ENCODE assay signal across 20 mouse cellular contexts in the genomic region with DNA sequence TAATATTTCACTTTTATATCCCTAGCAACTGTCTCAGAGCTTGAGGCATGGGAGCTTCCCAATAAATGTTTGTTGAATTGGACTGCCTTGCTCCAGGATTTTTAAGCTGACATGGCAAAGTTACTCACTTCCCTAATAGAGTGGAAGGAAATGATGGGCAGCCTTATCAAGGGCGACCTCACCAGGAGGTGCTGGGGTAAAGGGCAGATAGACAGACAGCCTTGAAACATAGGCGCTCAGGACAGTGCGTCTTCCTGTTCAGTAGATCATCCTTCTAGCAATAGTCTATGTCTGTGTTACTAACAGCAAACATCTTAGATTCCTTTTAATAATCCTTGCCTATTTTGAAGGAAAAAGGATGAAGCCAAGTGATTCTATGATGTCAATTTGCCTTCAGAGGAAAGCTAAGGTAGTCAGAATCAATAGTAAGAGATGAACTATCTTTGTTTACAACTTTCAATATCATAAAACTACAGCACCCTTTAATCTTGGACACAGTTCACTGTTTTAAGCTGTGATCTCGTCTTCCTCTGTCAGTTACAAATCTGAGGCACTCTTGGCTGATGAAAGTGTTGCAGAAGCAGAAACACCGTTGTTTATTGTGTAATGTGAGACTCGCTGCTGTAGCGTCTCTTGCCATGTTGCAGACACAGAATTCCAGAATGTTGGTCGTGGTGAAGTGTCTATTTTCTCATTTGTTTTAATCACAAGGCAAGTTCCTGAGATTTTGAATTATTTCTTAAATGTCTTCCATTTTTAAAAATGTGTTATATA.
DNase-seq lines count a peak whose midpoint lies in the region; ATAC-seq lines count a peak whose summit lies in the region.
"Had no signal": no experiment of that assay in that cellular context is flagged by ENCODE, and none has a peak within 500 bp of the region (broad histone marks: within the 10 kb centered on the region; RNA-seq: fewer than 3 reads in every experiment).

No protein-coding gene starts in this region.

- ATAC-seq in hindbrain, embryonic 14.5 days (ENCODE audit: low FRiP score) = no peak
- no peak for ATAC-seq in hindbrain, embryonic 13.5 days (ENCODE audit: low FRiP score)
- no peak for ATAC-seq in neural tube, embryonic 15.5 days (ENCODE audit: low FRiP score)
- peak; percentile 85 for ATAC-seq in liver, embryonic 12.5 days
- ATAC-seq: forebrain, embryonic 16.5 days; hindbrain, embryonic 16.5 days; inflammation-experienced regulatory T-cells, adult 6 months had no signal

- 73% methylated on average over 8 of the region's 8 CpGs for WGBS in hindbrain, embryonic 14.5 days
- WGBS in hindbrain, embryonic 13.5 days = 73% methylated on average over 8 of the region's 8 CpGs
- WGBS in neural tube, embryonic 15.5 days = 73% methylated on average over 8 of the region's 8 CpGs
- 46% methylated on average over 8 of the region's 8 CpGs for WGBS in liver, embryonic 12.5 days (ENCODE audit: insufficient replicate concordance)

- H3K4me1 ChIP-seq in hindbrain, embryonic 14.5 days (replicated peaks; ENCODE audit: control insufficient read depth, insufficient read depth, low read length) = peaks cover 21% of the 10 kb centered on the region
- H3K4me1 ChIP-seq in hindbrain, embryonic 13.5 days (replicated peaks) = peaks cover 18% of the 10 kb centered on the region
- peaks cover 19% of the 10 kb centered on the region for H3K4me1 ChIP-seq in neural tube, embryonic 15.5 days
- peaks cover 21% of the 10 kb centered on the region for H3K4me1 ChIP-seq in liver, embryonic 12.5 days

- no peaks in the 10 kb centered on the region for H3K9me3 ChIP-seq in hindbrain, embryonic 14.5 days (ENCODE audit: control insufficient read depth, low read length)
- no peaks in the 10 kb centered on the region for H3K9me3 ChIP-seq in hindbrain, embryonic 13.5 days
- H3K9me3 ChIP-seq in neural tube, embryonic 15.5 days (replicated peaks) = no peaks in the 10 kb centered on the region
- no peaks in the 10 kb centered on the region for H3K9me3 ChIP-seq in liver, embryonic 12.5 days (replicated peaks)
- H3K9me3 ChIP-seq: embryonic facial prominence, embryonic 10.5 days; heart, embryonic 12.5 days; hindbrain, embryonic 10.5 days had no signal

- H3K4me3 ChIP-seq in hindbrain, embryonic 14.5 days (replicated peaks; ENCODE audit: low read length) = no peak overlapping the region
- H3K4me3 ChIP-seq in hindbrain, embryonic 13.5 days = no peak overlapping the region
- H3K4me3 ChIP-seq in neural tube, embryonic 15.5 days (replicated peaks) = no peak overlapping the region
- no peak overlapping the region for H3K4me3 ChIP-seq in liver, embryonic 12.5 days
- H3K4me3 ChIP-seq: embryonic facial prominence, embryonic 10.5 days; heart, embryonic 12.5 days; hindbrain, embryonic 10.5 days had no signal

- no peak overlapping the region for H3K9ac ChIP-seq in hindbrain, embryonic 14.5 days
- H3K9ac ChIP-seq in hindbrain, embryonic 13.5 days = no peak overlapping the region
- H3K9ac ChIP-seq in neural tube, embryonic 15.5 days (replicated peaks) = no peak overlapping the region
- no peak overlapping the region for H3K9ac ChIP-seq in liver, embryonic 12.5 days
- H3K9ac ChIP-seq: heart, embryonic 12.5 days had no signal

- H3K27me3 ChIP-seq in hindbrain, embryonic 14.5 days (ENCODE audit: control insufficient read depth, insufficient read depth, low read length) = no peaks in the 10 kb centered on the region
- H3K27me3 ChIP-seq in hindbrain, embryonic 13.5 days = no peaks in the 10 kb centered on the region
- H3K27me3 ChIP-seq in neural tube, embryonic 15.5 days (replicated peaks) = no peaks in the 10 kb centered on the region
- no peaks in the 10 kb centered on the region for H3K27me3 ChIP-seq in liver, embryonic 12.5 days (replicated peaks)
- H3K27me3 ChIP-seq: CH12.LX; heart, embryonic 12.5 days had no signal

- no peaks in the 10 kb centered on the region for H3K36me3 ChIP-seq in hindbrain, embryonic 14.5 days (replicated peaks; ENCODE audit: control insufficient read depth, insufficient read depth)
- no peaks in the 10 kb centered on the region for H3K36me3 ChIP-seq in hindbrain, embryonic 13.5 days
- no peaks in the 10 kb centered on the region for H3K36me3 ChIP-seq in neural tube, embryonic 15.5 days
- H3K36me3 ChIP-seq in liver, embryonic 12.5 days = no peaks in the 10 kb centered on the region
- H3K36me3 ChIP-seq: embryonic facial prominence, embryonic 10.5 days; heart, embryonic 12.5 days; hindbrain, embryonic 10.5 days had no signal

- no peak for DNase-seq in hindbrain, embryonic 14.5 days (ENCODE audit: low spot score)
- DNase-seq in neural tube, embryonic 10.5 days (ENCODE audit: extremely low spot score, low spot score) = no peak
- DNase-seq in thymus, postnatal 14 days = no peak
- DNase-seq in embryo, embryonic 9.5 days (ENCODE audit: extremely low spot score) = no peak
- DNase-seq: adrenal gland, adult 8-10 months; adrenal gland, postnatal 36 days; cerebellum, adult 11 months; cerebellum, adult 8-10 months; cerebellum, postnatal 25 days; gastrocnemius, postnatal 14 days had no signal

- 0 out of 2 replicates have a peak overlapping the region, but pooled peaks have one; percentile 51 for H3K27ac ChIP-seq in hindbrain, embryonic 14.5 days
- no peak overlapping the region for H3K27ac ChIP-seq in hindbrain, embryonic 13.5 days
- H3K27ac ChIP-seq in neural tube, embryonic 15.5 days (replicated peaks) = 0 out of 2 replicates have a peak overlapping the region, but pooled peaks have one; percentile 41
- H3K27ac ChIP-seq in liver, embryonic 12.5 days = no peak overlapping the region
- H3K27ac ChIP-seq: embryonic facial prominence, embryonic 10.5 days; hindbrain, embryonic 10.5 days had no signal

- no peak overlapping the region for H3K4me2 ChIP-seq in hindbrain, embryonic 14.5 days (replicated peaks)
- no peak overlapping the region for H3K4me2 ChIP-seq in hindbrain, embryonic 13.5 days
- no peak overlapping the region for H3K4me2 ChIP-seq in neural tube, embryonic 15.5 days
- peak overlapping the region; percentile 7; the same call in 1 of the 2 replicates for H3K4me2 ChIP-seq in liver, embryonic 12.5 days
- H3K4me2 ChIP-seq: heart, embryonic 12.5 days had no signal

Comparison
In these comparisons a context has a peak if more than half of its experiments do, and no peak if none do; other contexts are left out.
1. H3K27ac ChIP-seq: peak in hindbrain, embryonic 14.5 days (single experiment) and neural tube, embryonic 15.5 days (single experiment); none in hindbrain, embryonic 13.5 days (single experiment) and liver, embryonic 12.5 days (single experiment).